Mouse (Mus musculus): ENCODE results near the gene Mrpl58. TPM values are rescaled to one million over a fixed set of nuclear protein-coding genes. Genes with fewer than 3 reads are reported as not detected.
A peak's percentile ranks its signal among the peaks of the same experiment; 100 is the strongest.

Gene Mrpl58
- polyA plus RNA-seq, 1 experiment from 2014 or later = 225 TPM

DNA sequence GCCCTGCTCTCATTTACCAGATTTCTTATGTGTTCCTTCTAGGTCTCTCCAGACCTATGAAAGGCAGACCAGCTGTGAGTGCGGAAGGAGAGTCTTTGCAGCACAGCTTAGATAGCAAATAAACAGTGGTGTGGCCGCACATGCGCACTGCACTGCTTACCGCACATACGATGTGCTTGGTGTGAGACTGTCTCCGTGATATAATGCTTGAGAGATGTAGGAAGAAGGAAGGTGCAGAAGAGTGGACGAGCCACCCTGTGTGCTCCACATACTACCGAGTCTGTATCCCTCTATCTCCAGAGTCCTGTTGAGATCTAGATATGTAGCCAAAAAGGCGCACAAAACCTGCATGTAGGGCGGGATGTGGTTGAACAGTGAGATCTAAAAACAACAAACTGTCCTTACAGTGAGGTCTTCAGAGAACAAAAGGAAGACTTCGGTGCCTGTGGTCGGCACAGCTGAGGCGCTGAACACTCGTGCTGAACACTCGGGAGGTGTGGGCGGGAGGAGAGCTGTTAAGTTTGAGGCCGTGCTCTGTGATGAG is 3.4 kb downstream of the Mrpl58 start:
- no peak overlapping the region for H3K4me3 ChIP-seq (replicated peaks; ENCODE audit: low read depth, low read length)
- no peaks in the 10 kb centered on the region for H3K9me3 ChIP-seq (replicated peaks; ENCODE audit: low read length)
- H3K9ac ChIP-seq (ENCODE audit: low read depth, low read length) = no peak overlapping the region
- no peak overlapping the region for H3K27ac ChIP-seq
- TF ChIP-seq CTCF (IDR thresholded peaks at IDR 0.05; ENCODE audit: low read depth) = no peak
- H3K36me3 ChIP-seq (ENCODE audit: insufficient read depth, low read length) = 0 out of 2 replicates have a peak, but pooled peaks cover 6% of the 10 kb centered on the region
- 92% methylated on average over 17 of the region's 17 CpGs for WGBS
- H3K4me1 ChIP-seq (replicated peaks; ENCODE audit: insufficient read depth, low read length) = peaks cover 8% of the 10 kb centered on the region; the same call in 1 of the 2 replicates
- DNase-seq (ENCODE audit: low spot score) = no peak
- no peak overlapping the region for H3K4me2 ChIP-seq (ENCODE audit: low read length)
- H3K27me3 ChIP-seq (ENCODE audit: insufficient read depth, low read length) = no peaks in the 10 kb centered on the region
- ATAC-seq (replicated peaks; ENCODE audit: low FRiP score, low read depth) = no peak

DNA sequence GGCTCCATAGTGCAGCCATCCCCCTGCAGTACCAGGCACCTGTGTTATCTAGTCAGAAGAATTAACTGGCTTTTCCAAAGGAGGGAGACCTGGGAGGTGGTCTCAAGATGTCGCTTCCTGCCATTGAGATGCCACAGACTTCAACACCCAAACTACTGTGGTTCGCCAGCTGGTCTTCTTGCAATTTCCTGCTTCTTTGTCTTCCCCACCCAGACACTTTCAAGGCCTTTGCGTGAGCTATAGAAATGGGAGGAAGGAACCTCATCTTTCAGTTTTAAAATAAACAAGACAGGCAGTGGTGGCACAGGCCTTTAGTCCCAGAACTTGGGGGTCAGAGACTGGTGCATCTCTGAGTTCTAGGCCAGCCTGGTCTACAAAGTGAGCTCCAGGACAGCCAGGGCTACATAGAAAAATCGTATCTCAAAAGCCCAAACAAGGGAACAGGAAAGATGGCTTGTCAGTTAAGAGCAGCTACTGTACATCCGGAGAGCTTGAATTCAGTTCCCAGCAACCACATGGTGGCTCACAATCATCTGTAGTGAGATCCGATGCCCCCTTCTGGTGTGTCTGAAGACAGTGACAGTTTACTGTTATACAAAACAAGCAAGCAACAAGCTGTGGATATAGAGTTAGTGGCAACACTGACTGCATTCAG is 4.8 kb downstream of the Mrpl58 start:
- Histone ChIP-seq H3K9me3 (replicated peaks; ENCODE audit: low read length) (no peaks in the 10 kb centered on the region), H3K36me3 (ENCODE audit: insufficient read depth, low read length) (0 out of 2 replicates have a peak, but pooled peaks cover 6% of the 10 kb centered on the region), H3K4me2 (ENCODE audit: low read length) (no peak overlapping the region), H3K27ac (peak overlapping the region; percentile 42; the same call in 1 of the 2 replicates), H3K9ac (ENCODE audit: low read depth, low read length) (no peak overlapping the region), H3K27me3 (ENCODE audit: insufficient read depth, low read length) (no peaks in the 10 kb centered on the region), H3K4me3 (replicated peaks; ENCODE audit: low read depth, low read length) (no peak overlapping the region), H3K4me1 (replicated peaks; ENCODE audit: insufficient read depth, low read length) (peaks cover 8% of the 10 kb centered on the region; the same call in 1 of the 2 replicates)
- WGBS = 77% methylated on average over 6 of the region's 6 CpGs
- DNase-seq (ENCODE audit: low spot score) (no peak), ATAC-seq (replicated peaks; ENCODE audit: low FRiP score, low read depth) (no peak)
- 0 out of 2 replicates have a peak, but pooled peaks have one; percentile 22 for TF ChIP-seq CTCF (IDR thresholded peaks at IDR 0.05; ENCODE audit: low read depth)

DNA sequence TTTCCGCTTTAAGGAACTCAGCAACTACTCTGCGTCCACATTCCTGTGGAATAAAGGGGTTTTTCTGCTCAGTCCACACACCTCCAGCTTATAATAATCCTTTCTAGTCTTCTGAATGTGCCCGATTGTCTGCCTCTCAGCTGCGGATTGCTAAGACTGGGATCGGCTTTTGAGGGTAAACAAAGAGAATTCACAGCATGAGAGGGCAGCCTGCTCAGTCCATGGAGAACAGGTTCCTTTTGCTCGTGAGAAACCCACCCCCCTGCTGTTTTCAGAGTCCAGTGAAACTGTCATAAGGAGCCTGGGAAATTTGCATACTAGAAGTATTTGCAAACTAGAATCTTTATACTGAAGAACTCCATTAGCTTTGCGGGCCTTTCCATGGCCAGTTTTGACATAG is 6.0 kb downstream of the Mrpl58 start:
- no peaks in the 10 kb centered on the region for H3K9me3 ChIP-seq (replicated peaks; ENCODE audit: low read length)
- no peak for TF ChIP-seq CTCF (IDR thresholded peaks at IDR 0.05; ENCODE audit: low read depth)
- DNase-seq (ENCODE audit: low spot score) = no peak
- no peak overlapping the region for H3K9ac ChIP-seq (ENCODE audit: low read depth, low read length)
- WGBS = 88% methylated on average over 7 of the region's 7 CpGs
- no peak for ATAC-seq (replicated peaks; ENCODE audit: low FRiP score, low read depth)
- no peak overlapping the region for H3K27ac ChIP-seq
- H3K27me3 ChIP-seq (ENCODE audit: insufficient read depth, low read length) = no peaks in the 10 kb centered on the region
- H3K4me2 ChIP-seq (ENCODE audit: low read length) = no peak overlapping the region
- H3K4me3 ChIP-seq (replicated peaks; ENCODE audit: low read depth, low read length) = no peak overlapping the region
- H3K4me1 ChIP-seq (replicated peaks; ENCODE audit: insufficient read depth, low read length) = peaks cover 4% of the 10 kb centered on the region; the same call in 1 of the 2 replicates
- 0 out of 2 replicates have a peak, but pooled peaks cover 6% of the 10 kb centered on the region for H3K36me3 ChIP-seq (ENCODE audit: insufficient read depth, low read length)

DNA sequence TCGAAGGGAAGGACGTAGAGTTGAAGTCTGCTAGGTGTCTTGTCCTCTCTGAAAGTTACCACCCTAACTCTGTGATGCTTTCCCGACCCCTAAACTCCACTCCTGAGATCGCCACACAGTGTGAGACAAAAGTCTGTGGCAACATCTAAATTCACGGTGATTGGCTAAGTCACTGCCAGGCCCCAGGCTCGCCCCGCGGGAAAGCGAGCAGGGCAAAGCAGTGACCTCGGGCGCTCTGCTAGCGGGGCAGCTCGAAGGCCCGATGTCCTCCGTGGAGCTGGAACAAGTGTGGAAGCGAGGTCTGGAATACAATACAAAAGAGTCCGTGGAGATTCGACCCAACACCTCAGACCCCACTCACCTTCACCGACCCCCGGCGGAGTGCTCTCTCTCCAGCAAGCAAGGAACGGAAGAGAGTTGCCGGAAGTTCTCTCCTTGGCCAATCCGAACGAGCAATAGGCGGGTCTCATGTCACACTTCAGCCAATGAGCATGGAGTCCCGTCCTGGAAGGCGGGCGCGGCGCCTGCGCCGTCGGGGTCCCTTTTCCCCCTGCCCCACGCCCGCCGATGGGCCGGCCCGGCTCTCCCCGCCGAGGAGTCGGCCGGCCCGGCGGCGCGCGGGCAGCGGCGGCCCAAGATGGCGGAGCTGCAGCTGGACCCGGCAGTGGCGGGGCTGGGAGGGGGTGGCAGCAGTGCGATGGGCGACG is 16.1 kb downstream of the Mrpl58 start, which contains the start of the genes Atp5h and Kctd2:
Gene Atp5h (minus strand): TSS at position 432 of the 707 bp plus-strand sequence.
Gene Kctd2 (plus strand): TSS at position 598 of the 707 bp plus-strand sequence.
- peak within 1 kb of the TSS; percentile 97 for H3K4me2 ChIP-seq (ENCODE audit: low read length)
- peak within 1 kb of the TSS; percentile 95 for H3K9ac ChIP-seq (ENCODE audit: low read depth, low read length)
- ATAC-seq (replicated peaks; ENCODE audit: low FRiP score, low read depth) (peak; percentile 97), DNase-seq (ENCODE audit: low spot score) (peak; percentile 98)
- TF ChIP-seq CTCF (IDR thresholded peaks at IDR 0.05; ENCODE audit: low read depth) = no peak
- peaks cover 13% of the 10 kb centered on the region; the same call in 1 of the 2 replicates for H3K36me3 ChIP-seq (ENCODE audit: insufficient read depth, low read length)
- peaks cover 13% of the 10 kb centered on the region; the same call in 1 of the 2 replicates for H3K4me1 ChIP-seq (replicated peaks; ENCODE audit: insufficient read depth, low read length)
- peak within 1 kb of the TSS; percentile 98 for H3K4me3 ChIP-seq (replicated peaks; ENCODE audit: low read depth, low read length)
- H3K27me3 ChIP-seq (ENCODE audit: insufficient read depth, low read length) = no peaks in the 10 kb centered on the region
- H3K9me3 ChIP-seq (replicated peaks; ENCODE audit: low read length) = no peaks in the 10 kb centered on the region
- under 1% methylated on average over 53 of the region's 56 CpGs for WGBS
- peak within 1 kb of the TSS; percentile 86 for H3K27ac ChIP-seq

DNA sequence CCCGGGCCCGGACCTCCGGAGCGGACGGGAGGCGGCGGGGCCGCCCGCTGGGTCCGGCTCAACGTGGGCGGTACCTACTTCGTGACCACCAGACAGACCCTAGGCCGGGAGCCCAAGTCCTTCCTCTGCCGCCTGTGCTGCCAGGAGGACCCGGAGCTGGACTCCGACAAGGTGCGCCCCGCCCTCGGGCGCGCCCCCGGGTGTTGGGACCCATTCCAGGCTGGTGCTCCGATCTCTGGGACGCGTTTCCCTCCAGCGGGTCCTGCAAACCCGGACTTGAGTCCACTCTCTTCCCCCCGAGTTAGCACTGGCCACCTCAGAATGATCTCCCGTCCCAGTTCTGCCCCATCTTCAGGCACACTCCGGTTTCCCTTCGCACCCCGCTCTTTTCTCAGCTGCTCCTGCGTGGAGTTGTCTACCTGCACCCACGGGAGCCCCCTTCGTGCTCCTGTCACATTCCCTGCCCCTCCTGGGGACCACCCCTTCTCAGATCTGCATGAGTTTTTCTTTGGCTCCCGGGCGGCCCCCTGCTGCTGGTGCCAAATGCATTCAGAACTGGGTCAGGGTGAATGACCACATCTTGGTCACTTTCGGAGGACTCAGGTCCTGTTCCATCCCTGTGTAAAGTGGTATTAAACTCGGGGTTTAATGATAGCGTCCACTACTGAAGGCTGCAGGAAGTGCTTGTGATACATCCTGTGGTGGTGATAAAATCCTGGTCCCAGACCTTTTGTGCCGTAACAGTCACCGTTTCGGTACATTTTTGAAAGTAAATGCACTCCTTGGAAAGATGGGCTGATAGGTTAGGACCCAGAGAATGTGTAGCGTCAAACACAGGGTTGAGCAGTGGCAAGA is 17.0 kb downstream of the Mrpl58 start:
- Histone ChIP-seq H3K27me3 (ENCODE audit: insufficient read depth, low read length) (no peaks in the 10 kb centered on the region), H3K27ac (peak overlapping the region; percentile 86), H3K4me3 (replicated peaks; ENCODE audit: low read depth, low read length) (peak overlapping the region; percentile 98), H3K4me1 (replicated peaks; ENCODE audit: insufficient read depth, low read length) (peaks cover 13% of the 10 kb centered on the region; the same call in 1 of the 2 replicates), H3K9ac (ENCODE audit: low read depth, low read length) (peak overlapping the region; percentile 95), H3K9me3 (replicated peaks; ENCODE audit: low read length) (no peaks in the 10 kb centered on the region), H3K4me2 (ENCODE audit: low read length) (peak overlapping the region; percentile 97), H3K36me3 (ENCODE audit: insufficient read depth, low read length) (peaks cover 21% of the 10 kb centered on the region; the same call in 1 of the 2 replicates)
- ATAC-seq (replicated peaks; ENCODE audit: low FRiP score, low read depth) (peak; percentile 67), DNase-seq (ENCODE audit: low spot score) (peak; percentile 69)
- TF ChIP-seq CTCF (IDR thresholded peaks at IDR 0.05; ENCODE audit: low read depth) = peak; percentile 14; the same call in 1 of the 2 replicates
- WGBS = under 1% methylated on average over 45 of the region's 45 CpGs

Measured in kidney, postnatal 0 days (tissue).